8 mouse cellular contexts compared by ENCODE assay signal in genomic region chr7:133775796-133776625, GRCm38 (mm10). TPM values are rescaled to one million over a fixed set of nuclear protein-coding genes. Genes with fewer than 3 reads are reported as not detected.
DNase-seq lines count a peak whose midpoint lies in the region; ATAC-seq and TF ChIP-seq lines count a peak whose summit lies in the region.

No protein-coding gene starts in this region.

- H3K4me3 ChIP-seq in heart, adult 2 months: peak overlapping the region; percentile 96
- H3K4me3 ChIP-seq in kidney, embryonic 15.5 days (replicated peaks): peak overlapping the region; percentile 84
- H3K4me3 ChIP-seq in macrophage (ENCODE audit: inconsistent target): peak overlapping the region; percentile 82
- H3K4me3 ChIP-seq in stomach, embryonic 14.5 days (ENCODE audit: low read depth, low read length): peak overlapping the region; percentile 71

- WGBS in heart, adult 2 months: 2% methylated on average over 38 of the region's 38 CpGs
- 4% methylated on average over 37 of the region's 38 CpGs for WGBS in kidney, embryonic 15.5 days
- WGBS in macrophage (ENCODE audit: missing documents): 4% methylated on average over 38 of the region's 38 CpGs
- 4% methylated on average over 38 of the region's 38 CpGs for WGBS in stomach, embryonic 14.5 days

- H3K4me1 ChIP-seq in heart, adult 2 months (ENCODE audit: control insufficient read depth, insufficient read depth, low read length): peaks cover 6% of the 10 kb centered on the region
- H3K4me1 ChIP-seq in kidney, embryonic 15.5 days: peaks cover 24% of the 10 kb centered on the region
- H3K4me1 ChIP-seq in stomach, embryonic 14.5 days (ENCODE audit: control insufficient read depth, insufficient read depth, low read length): no peaks in the 10 kb centered on the region; the same call in 1 of the 2 replicates

- peak overlapping the region; percentile 92 for H3K27ac ChIP-seq in heart, adult 2 months
- no peak overlapping the region for H3K27ac ChIP-seq in kidney, embryonic 15.5 days
- H3K27ac ChIP-seq in macrophage: no peak overlapping the region
- no peak overlapping the region for H3K27ac ChIP-seq in stomach, embryonic 14.5 days (ENCODE audit: low read length)

- peak overlapping the region; percentile 90 for H3K4me2 ChIP-seq in kidney, embryonic 15.5 days
- peak overlapping the region; percentile 78 for H3K4me2 ChIP-seq in stomach, embryonic 14.5 days (replicated peaks; ENCODE audit: low read depth, low read length)

- peak; percentile 70 for ATAC-seq in CD4-positive, CD25-positive, alpha-beta regulatory T cell, adult 4 months
- ATAC-seq in kidney, embryonic 15.5 days (replicated peaks; ENCODE audit: low FRiP score): peak; percentile 41
- 0 out of 2 replicates have a peak, but pooled peaks have one; percentile 3 for ATAC-seq in stomach, embryonic 14.5 days (ENCODE audit: insufficient number of reproducible peaks, insufficient read depth, low FRiP score, low read depth)

- peak; percentile 23 for DNase-seq in embryo, embryonic 10.5 days (ENCODE audit: low spot score)
- DNase-seq in embryo, embryonic 11 days: no peak
- DNase-seq in c-Kit-positive CD71-positive TER-119-negative erythroid progenitor cells, embryonic 14.5 days (ENCODE audit: low read depth): peak; percentile 13
- DNase-seq in heart, adult 2 months: no peak

- no peak for TF ChIP-seq POLR2A in heart, adult 2 months (IDR thresholded peaks at IDR 0.05; ENCODE audit: insufficient read depth, low read depth, low read length)

- no peaks in the 10 kb centered on the region for H3K27me3 ChIP-seq in heart, adult 2 months (ENCODE audit: control insufficient read depth, insufficient read depth, low read length)
- H3K27me3 ChIP-seq in kidney, embryonic 15.5 days: peaks cover 35% of the 10 kb centered on the region
- H3K27me3 ChIP-seq in stomach, embryonic 14.5 days (ENCODE audit: control insufficient read depth, insufficient read depth, low read length): no peaks in the 10 kb centered on the region

- peaks cover 15% of the 10 kb centered on the region; the same call in 1 of the 2 replicates for H3K36me3 ChIP-seq in heart, adult 2 months (ENCODE audit: control insufficient read depth, insufficient read depth, low read length)
- no peaks in the 10 kb centered on the region for H3K36me3 ChIP-seq in kidney, embryonic 15.5 days
- no peaks in the 10 kb centered on the region for H3K36me3 ChIP-seq in macrophage (ENCODE audit: inconsistent target)
- H3K36me3 ChIP-seq in stomach, embryonic 14.5 days (ENCODE audit: control insufficient read depth, insufficient read depth, low read length): no peaks in the 10 kb centered on the region

- no peak for TF ChIP-seq CTCF in heart, adult 2 months (IDR thresholded peaks at IDR 0.05)

- H3K9ac ChIP-seq in heart, adult 2 months (ENCODE audit: low read depth, low read length): peak overlapping the region; percentile 90
- H3K9ac ChIP-seq in kidney, embryonic 15.5 days: peak overlapping the region; percentile 67
- H3K9ac ChIP-seq in stomach, embryonic 14.5 days (replicated peaks; ENCODE audit: low read depth, low read length): peak overlapping the region; percentile 55

- intact Hi-C loops in heart, adult 2 months (cut with DNase I): no loop called here

- peaks cover 6% of the 10 kb centered on the region; the same call in 1 of the 2 replicates for H3K79me2 ChIP-seq in heart, adult 2 months (replicated peaks; ENCODE audit: control insufficient read depth, insufficient read depth, low read length)
- peaks cover 35% of the 10 kb centered on the region; the same call in 1 of the 2 replicates for H3K79me2 ChIP-seq in macrophage (ENCODE audit: inconsistent target)

- no peak for TF ChIP-seq EP300 in heart, adult 2 months (IDR thresholded peaks at IDR 0.05; ENCODE audit: insufficient read depth, low read depth, low read length)

- H3K9me3 ChIP-seq in kidney, embryonic 15.5 days (replicated peaks): no peaks in the 10 kb centered on the region
- no peaks in the 10 kb centered on the region for H3K9me3 ChIP-seq in stomach, embryonic 14.5 days (ENCODE audit: control insufficient read depth, low read depth, low read length)

RNA-seq across cellular contexts. Expression of gene Fank1, which starts 0.7 kb away (rescaled TPM):
- not detected for polyA plus RNA-seq in CD4-positive, CD25-positive, alpha-beta regulatory T cell, adult 4 months (2017; shearing (Covaris generic))
- not detected for total RNA-seq in heart, adult 2 months (2021)
- 0.10 and 0.32 TPM in 2 replicates for polyA plus RNA-seq in heart, adult 2 months (2012; rRNA removed)
- polyA plus RNA-seq in kidney, embryonic 15.5 days (2015; fragmentation: Nextera tagmentation; extraction: Ambion mirVana): 0.23 and 0.37 TPM in 2 replicates
- not detected for total RNA-seq in macrophage (2018; cell fraction: chromatin; rRNA removed)
- not detected for total RNA-seq in macrophage (2018; cell fraction: cytosol; rRNA removed)
- 1 to 10 TPM in 1 of 26 experiments, not detected in 25; 1.2 TPM for total RNA-seq in macrophage (2018; cell fraction: nucleus; rRNA removed)
- polyA plus RNA-seq in macrophage (2018): not detected in 3 replicates
- 0.20 and 0.36 TPM in 2 replicates for polyA plus RNA-seq in stomach, embryonic 14.5 days (2014; fragmentation: Nextera tagmentation; extraction: Ambion mirVana)

RNA-seq across cellular contexts. Expression of gene Dhx32, which starts 6.5 kb away (rescaled TPM):
- polyA plus RNA-seq in CD4-positive, CD25-positive, alpha-beta regulatory T cell, adult 4 months (2017; shearing (Covaris generic)): 1 to 10 TPM; 9.1 to 9.4 TPM
- total RNA-seq in heart, adult 2 months (2021): 10 to 100 TPM; 41.5 to 47.4 TPM
- 27.7 and 38.9 TPM in 2 replicates for polyA plus RNA-seq in heart, adult 2 months (2012; rRNA removed)
- 19.7 and 21.3 TPM in 2 replicates for polyA plus RNA-seq in kidney, embryonic 15.5 days (2015; fragmentation: Nextera tagmentation; extraction: Ambion mirVana)
- total RNA-seq in macrophage (2018; cell fraction: chromatin; rRNA removed): 10 to 100 TPM in 18 of 26 experiments, 1 to 10 TPM in 8; 3.6 to 39.9 (median 15.4) TPM
- total RNA-seq in macrophage (2018; cell fraction: cytosol; rRNA removed): 10 to 100 TPM; 10.8 to 28.9 (median 17.1) TPM
- total RNA-seq in macrophage (2018; cell fraction: nucleus; rRNA removed): 10 to 100 TPM in 18 of 26 experiments, 1 to 10 TPM in 8; 5.8 to 41.9 (median 15.2) TPM
- polyA plus RNA-seq in macrophage (2018): 17.2 to 25.8 TPM (median 21.2 TPM) in 3 replicates
- polyA plus RNA-seq in stomach, embryonic 14.5 days (2014; fragmentation: Nextera tagmentation; extraction: Ambion mirVana): 33.4 and 36.6 TPM in 2 replicates

Comparison
In these comparisons a context has a peak if more than half of its experiments do, and no peak if none do; other contexts are left out.
1. DNase-seq: peak in embryo, embryonic 10.5 days (single experiment) and c-Kit-positive CD71-positive TER-119-negative erythroid progenitor cells, embryonic 14.5 days (single experiment); none in embryo, embryonic 11 days (single experiment) and heart, adult 2 months (0 of 2).
2. ATAC-seq: peak in every context shown above with its lines; median percentile 70 in CD4-positive, CD25-positive, alpha-beta regulatory T cell, adult 4 months; 41 in kidney, embryonic 15.5 days; 3 in stomach, embryonic 14.5 days.
3. Peak in every context shown above with its lines, with median percentiles within 50 percentile points of each other: H3K4me3 ChIP-seq and H3K9ac ChIP-seq.